Mouse (Mus musculus) cerebellum, postnatal 14 days (tissue): ENCODE measurements around the gene Xpr1.
A peak's percentile ranks its signal among the peaks of the same experiment; 100 is the strongest.

Experiments
- DNase-seq, 2 experiments: peaks; one replicate each; pipeline ENCODE4 v3.0.0; 2021; ENCODE audit warnings: mixed read lengths in 2 of 2

Gene Xpr1

DNA sequence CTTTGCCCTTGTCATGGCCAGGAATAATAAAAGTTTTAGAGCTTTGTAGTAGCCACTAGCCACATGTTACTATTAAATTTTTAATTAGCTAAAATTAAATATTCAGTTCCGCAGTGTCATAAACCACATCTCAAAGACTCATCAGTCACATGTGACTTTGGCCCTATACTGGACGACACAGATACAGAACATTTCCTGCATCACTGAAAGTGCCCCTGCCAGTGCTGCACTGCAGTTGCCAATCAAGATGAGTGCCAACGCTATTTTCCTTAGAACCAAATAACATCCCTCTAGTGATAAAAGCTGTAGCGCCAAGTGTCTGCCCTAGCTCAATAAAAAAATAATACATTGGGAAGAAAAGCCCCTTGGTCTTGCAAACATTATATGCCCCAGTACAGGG is 17.2 kb downstream of the Xpr1 start:
- peak in 1 of 2 experiments; percentile 26 for DNase-seq

DNA sequence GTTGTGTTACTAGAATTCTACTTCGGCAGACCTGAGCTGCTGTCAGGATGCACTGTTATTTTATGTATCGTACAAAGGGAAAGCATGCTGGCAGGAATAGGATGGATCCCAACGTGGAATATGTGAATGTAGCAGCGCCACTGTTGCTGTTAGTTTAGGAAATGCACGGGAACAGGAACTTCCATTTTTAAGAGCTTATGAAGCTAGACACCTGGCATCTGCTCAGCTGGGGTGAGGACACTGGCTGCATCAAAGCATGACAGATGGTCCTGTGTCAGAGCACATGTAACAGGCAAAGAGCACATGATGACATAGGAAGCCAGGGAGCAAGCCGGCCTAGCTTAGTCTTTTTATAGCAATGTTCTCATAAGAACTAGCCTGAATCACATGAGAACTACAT is 22.4 kb downstream of the Xpr1 start:
- DNase-seq = peak; percentile 67 to 73

DNA sequence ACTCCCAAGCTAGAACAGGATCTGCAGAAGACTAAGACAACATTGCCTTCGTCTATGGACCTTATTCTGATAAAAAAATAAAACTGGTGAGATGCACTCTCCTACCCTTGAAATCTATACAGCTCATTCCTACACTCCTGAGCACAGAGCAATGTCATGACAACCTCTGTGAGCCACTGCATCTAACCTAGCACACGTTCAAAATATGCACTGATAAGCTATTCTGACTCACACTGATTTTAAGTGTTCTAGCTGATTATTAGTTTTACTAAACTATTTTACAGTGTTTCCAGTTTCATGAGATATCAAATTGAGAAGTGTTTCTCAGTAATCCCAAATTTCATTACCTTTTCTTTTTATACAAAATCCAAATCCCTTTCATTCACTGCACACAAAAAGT is 23.2 kb downstream of the Xpr1 start:
- DNase-seq = no peak

DNA sequence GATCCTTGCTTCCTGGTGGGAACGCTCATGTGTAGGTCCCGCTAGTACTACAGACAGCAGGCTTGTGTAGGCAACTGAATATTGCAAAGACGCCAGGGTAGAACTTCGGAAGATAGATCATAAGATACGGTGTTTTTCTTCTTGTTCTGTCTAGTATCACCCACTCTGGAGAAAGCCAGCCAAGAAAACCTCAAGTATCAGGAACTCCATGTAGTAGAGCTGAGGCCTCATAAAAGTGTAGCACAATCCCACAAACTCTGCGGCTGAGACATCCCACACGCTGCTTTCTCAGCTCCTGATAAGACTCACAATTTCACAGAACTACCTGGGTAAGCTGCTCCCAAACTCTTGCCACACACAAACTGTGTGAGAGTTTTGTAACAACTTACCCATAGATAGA is 24.4 kb downstream of the Xpr1 start:
- no peak for DNase-seq

DNA sequence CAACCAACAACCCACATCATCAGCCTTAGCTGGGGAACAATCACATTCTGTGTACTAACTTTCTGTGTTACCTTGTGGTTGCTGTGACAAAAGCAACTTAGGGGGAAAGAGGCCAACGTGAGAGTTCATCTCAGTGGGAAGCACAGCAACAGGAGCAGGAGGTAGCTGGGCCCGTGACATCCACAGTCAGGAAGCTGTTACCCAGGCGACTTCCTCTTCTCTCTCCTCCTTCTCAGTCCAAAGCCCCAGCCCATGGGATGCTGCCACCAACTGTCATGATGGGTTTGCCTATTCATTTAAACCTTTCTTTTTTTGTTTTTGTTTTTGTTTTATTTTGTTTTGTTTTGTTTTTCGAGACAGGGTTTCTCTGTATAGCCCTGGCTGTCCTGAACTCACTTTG is 25.7 kb downstream of the Xpr1 start:
- DNase-seq = no peak

DNA sequence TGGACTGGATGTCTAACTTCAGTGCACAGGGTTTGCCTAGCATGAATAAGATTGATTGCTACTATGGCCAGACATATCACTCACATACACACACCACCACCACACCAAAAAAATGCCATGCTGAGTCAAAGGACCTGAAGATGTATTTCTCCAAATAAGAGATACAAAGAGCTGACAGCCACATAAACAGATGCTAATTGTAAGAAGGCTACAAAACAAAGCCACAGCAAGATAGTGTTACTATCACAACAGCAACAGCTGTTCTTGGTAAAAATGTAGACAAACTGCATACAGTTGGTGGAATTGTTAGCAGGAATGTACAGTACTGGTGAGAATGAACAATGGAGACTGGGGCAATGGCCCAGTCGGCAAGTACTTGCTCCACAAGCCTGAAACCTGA is 28.8 kb downstream of the Xpr1 start:
- DNase-seq = no peak

DNA sequence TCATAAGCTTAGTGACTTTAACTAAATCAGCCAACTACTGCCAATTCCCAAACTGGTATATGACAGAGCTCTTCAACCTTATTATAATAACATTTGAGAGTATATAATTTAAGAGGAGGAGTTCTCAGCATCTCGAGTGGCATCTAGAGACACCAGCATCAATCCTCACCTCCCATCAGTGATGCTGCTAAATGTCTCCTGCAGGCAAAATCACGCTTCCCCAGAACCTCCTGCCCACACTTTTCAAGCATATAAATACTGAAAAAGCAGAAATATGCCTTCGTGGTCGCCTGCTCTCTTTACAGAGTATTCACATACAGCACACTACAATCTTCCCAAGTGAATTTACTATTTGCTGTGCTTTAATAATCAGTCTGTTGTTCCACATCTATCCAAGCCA is 30.7 kb downstream of the Xpr1 start:
- no peak for DNase-seq

DNA sequence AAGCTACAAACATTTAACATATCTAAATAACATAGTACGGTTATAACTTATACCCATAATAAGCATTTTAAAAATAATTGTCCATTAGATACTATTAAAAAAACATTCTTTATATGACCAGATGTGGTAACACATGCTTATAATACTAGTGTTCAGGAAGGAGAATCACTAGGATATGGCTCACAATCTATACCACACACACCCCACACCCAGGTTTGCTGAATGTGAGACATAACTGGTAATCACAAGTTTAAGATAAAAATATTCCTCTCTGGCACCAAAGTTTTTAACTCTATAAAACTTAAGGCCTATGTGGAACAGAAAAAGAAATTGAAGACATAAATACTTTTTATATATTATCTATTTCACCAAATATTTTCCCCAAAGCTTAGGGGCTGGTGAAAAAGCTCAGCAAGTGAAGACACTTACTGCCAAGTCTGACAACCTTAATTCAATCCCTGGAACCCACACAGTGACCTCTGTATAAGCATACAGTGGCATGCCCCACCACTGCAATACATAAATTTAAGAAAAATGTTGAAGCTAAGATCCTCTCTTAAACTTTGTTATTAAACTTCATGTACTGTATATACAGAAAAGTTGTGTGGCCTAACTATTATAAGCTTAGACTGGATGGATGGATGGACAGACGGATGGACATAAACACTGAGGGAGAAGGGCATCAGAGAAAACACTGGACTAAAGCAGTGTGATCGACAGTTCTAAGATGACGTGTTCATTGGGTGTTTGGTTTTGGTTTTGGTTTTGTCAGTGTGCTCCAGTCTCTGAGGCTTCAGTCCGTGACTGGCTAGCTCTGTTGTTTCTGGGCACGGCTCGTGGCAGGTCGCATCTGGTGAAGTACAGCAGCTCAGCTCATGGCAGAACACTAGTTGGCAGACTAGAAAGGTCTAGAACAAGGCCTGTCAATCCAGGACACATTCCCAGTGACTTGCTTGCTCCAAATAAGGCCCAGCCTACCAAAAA is 33.6 kb downstream of the Xpr1 start:
- no peak for DNase-seq

DNA sequence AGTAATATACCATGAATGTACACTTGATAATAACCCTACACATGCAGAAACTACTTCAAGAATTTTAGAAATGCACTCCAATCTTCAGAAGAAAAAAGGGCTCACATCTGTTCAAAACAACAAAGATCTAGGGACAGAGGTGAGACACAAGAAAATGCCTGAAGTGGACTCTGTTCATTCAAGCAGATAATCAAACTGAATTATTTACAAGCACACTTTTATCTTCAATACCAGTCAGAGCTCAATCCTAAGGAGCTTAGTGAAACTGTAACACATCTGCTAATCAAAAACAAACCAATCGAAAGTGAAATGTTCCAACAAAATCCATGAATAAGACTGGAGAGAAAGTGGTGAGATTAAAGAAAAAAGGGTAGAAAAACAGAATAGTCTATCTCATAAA is 35.3 kb downstream of the Xpr1 start:
- DNase-seq = no peak

DNA sequence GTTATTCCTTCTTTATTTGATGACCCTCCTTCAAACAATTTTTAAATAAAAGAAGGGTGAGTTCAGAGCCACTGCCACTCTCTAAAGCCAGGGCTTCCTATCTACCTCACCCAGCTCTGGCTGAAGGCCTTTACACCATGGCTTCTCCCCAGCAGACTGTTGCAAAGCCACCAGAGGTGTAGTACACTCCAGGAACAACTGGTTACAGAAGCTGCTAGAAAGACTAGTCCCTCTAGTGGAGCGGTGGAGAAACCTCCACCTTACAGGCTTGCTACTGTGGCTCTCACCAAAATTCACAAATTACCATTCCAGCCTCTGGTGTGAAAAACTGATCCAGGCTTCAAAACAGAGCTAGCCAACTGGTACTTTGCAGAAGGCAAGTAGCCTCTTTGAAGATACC is 37.9 kb downstream of the Xpr1 start:
- DNase-seq = no peak

DNA sequence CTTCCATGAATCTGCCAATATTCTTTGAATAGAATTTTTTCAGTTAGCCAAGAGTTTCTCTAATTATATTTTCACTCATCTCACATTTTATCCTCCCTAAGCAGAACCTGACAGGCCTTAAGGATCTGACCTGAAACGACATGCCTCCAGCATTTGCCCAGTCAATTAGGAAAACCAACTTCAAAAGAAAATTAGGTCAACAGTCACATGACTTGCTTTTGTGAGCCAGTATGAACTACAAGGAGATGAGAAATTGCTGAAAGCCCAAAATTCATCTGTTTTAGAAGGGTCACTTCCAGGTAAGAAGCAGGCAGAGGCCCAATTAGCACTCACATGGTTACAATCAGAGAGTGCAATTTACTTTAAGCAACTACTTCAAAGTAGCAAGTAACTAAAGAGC is 44.4 kb downstream of the Xpr1 start:
- DNase-seq = no peak

DNA sequence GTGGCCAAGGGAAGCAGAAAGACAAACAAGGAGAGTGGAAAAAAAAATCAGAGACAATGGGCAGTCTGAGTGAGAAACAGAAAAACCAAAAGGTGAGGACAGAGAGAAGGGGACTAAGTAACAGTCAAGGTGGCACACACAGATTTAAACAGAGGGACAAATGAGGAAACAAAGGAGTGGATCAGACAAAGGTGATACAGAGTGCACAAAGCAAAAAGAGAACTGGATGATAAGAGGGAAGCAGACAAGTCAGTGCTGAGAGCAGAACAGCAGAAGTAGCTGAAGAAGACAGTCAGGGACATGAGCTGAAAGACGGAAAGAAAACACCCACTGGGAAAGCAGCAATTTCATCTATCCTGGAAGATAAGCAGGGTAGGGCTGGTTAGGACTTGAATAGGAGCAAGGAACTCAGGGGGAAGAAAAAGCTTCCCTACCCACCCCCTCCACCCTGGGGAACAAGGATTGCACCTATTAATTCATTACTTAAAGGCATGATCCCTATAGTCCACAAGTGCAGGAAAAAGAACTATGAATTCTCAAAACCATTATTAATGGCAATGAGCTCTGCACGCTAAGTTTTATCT is 47.0 kb downstream of the Xpr1 start:
- DNase-seq = no peak

DNA sequence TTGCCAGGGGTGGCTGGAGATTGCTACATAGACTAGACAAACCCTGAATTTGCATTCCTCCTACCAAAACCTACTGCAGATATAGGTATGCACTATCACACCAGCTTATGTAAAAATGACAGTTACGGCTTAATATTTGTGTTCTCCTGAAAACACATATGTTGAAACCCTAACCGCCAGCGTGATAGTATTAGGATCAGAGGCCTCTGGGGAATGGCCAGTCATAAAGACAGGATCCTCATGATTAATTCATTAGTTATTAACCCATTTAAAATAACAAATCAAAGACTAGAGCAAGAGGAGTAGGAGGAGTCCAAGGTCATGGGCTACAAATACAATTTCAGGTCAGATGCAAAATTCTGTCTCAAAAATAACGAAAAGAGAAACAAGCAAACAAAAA is 50.8 kb downstream of the Xpr1 start:
- no peak for DNase-seq

DNA sequence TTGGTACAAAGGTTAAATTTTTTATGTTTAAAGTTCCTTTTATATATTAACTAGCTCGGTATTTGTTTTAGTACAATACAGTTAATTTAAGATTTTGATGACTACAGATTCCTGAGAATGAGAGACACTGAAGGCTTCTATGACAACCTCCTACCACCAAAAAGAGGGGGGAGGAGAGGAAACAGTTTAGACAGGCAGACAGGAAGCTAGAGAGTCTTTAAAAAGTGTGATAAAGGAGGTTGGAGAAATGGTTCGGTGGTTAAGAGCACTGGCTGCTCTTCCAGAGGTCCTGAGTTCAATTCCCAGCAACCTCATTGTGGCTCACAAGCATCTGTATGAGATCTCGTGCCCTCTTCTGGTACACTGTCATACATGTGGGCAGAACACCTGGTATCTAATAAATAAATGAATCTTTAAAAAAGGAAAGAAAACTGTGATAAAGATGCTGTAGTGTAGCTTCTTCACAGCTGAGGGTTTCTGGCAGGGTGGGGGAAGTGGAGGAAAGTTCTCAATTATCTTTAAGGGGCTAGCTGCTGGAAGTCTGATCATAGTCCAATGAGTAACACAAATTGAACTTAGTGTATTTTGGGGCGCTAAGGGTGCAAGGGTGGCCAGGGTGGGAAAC is 55.6 kb downstream of the Xpr1 start:
- DNase-seq = no peak

DNA sequence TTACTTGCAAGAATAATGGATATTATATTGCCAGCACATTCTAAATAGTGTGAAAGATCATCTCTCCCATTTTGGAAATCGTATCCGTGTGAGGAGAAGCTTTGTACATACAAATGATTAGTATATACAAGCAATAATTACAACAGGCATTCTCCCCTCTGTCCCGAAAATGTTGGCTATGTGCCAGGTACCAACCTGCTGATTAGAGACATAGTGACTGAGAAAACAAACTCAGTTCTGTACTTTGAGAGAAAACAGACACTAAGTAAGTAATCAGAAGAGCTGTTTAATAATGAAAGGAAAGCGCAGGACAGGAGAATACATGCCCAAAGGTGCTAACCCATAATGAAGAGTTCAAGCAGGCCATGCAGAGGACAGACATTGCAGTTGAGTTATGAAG is 64.1 kb downstream of the Xpr1 start:
- DNase-seq = peak; percentile 36 to 38

DNA sequence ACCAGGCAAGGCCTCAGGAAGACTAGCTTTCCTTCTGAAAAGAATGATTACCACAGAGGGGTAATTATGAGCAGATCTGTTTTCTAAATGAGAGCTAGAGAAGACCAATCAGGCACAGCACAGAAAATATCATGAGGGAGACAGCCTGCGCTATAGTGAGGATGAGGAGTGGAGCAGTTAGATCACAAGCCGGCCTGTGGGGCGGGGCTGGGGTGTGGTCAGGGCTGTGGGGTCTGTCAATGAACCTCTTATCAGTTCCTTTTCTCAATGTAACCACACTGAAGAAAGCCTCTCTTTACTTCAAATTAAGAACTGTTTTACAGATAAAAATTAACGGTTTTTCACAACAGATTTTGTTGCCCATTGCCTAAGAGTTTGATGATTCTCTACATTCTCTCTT is 65.7 kb downstream of the Xpr1 start:
- DNase-seq = no peak

DNA sequence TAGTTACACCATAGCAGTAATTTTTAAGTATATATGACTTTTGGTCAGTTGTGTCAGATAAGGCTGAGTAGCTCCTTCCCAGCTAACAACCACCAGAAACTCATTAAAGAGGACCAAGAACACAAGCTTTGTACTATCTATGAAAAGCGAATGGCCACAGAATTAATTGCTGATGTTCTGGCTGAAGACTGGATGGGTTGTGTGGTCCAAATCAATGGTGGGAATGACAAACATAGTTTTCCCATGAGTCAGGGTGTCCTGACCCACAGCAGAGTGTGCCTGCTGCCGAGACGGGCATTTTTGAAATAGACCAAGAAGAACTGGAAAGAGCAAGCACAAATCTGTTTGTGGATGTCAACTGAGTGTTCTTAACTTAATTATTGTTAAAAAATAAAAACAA is 68.7 kb downstream of the Xpr1 start:
- no peak for DNase-seq

DNA sequence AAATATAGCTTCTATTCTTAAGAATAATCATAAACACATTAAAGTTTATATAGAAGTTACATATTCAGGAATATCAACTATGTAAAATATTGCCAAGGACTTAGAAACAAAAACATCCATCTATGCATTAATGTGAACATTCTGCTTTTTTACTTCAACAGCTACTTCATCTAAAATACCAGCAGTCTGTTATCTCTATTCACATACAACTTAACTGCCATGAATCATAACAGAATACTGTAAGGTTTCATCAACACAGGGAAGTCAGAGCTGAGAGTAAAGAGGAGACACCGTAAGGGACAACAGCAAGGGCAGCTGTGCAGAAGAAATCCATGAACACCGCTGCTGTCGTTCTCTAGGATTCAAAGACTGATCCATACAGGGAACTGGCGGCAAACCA is 69.9 kb downstream of the Xpr1 start:
- no peak for DNase-seq

DNA sequence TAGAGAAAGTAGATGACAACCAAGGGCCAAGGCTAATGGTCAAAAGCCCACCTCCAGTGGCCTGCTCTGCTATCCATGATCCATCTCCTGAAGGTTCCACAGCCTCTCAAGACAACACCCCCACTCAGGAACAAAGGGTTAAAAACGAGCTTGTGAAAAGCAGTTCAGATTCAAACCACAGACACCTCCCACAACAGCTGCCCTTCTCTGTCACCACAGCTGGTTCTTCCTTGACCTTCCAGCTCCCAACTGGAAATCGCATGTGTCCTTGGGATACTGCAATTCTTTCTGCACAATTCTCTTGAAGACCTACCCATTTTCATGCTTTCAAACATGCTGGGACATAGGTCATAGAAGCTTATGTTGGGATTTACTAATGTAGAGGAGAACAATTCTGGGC is 73.2 kb downstream of the Xpr1 start:
- DNase-seq = no peak

DNA sequence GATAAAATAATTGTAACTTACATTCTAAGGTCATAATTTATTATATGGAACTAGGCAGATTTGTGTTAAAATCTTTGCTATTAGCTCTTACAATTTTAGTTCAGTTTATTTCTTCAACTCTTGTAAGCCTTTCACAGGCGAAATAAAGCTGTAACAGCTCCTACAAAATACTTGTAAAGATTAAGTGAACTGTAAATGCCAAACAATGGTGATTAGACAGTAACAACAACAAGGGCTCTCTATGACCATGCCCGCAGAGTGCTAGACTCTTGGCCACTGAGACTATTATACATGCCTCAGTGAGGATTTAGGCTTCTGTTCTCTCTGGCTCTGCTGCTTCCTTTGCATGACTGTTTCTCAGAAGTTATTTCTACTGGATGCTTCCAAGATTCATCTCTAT is 77.6 kb downstream of the Xpr1 start:
- no peak for DNase-seq

DNA sequence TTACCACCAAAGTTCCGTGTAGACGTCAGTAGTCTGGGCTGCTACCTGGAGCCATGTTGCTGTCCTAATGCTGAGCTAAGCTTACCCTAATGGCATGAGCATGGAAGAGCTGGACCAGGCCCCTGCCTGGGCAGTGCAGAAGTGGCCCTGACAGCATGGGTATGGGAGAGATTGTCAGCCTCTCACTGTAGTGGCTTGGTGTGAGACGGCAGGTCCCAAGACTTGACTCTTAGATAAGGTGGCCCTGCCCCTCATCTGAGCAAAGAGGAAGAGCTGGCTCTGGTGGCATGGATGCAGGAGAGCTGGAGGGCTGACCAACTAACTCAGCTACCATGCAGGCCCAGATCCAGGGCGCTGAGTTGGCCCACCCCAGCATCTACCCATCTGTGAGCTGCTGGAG is 79.9 kb downstream of the Xpr1 start:
- DNase-seq = no peak

DNA sequence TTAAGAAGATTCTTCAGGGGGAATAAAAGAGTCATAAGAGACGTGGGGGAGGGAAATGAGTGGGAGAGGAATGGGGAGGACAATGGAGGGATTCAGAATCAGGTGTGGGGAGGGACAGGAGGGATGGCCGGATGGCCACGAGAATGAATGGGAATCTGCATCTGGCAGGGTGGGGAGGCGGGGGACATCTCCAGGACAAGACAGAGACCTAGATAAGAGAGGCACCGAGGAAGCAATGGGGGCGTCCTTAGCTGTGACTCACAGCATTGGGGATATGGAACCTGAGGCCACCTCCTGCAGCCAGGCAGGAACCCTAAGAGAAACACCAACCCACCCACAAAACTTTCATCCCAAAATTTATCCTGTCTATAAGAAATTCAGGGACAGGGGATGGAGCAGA is 81.3 kb downstream of the Xpr1 start:
- DNase-seq = no peak

DNA sequence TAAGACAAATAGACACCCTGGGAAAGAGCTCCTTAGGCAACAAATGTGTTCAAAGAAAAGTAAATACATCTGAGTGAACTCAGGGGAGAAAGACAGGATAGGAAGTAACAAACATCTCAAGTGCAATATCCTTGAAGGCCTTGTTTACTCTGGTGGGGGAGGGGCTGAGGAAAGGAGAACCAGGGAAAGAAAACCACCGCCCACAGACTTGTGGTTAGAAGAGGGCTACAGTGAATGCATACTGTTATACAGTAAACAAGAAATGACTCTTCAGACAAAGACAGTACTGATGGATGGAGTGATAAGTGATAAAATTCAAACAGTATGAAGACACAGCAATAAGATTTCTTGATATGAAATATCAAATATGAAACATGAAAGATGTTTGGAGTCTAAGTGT is 95.0 kb downstream of the Xpr1 start:
- DNase-seq = no peak
